Mouse (Mus musculus) brain, embryonic 14.5 days (tissue): ENCODE results near the gene Cbx5.

ENCODE experiments used
- CTCF ChIP-seq: fragments of 200-500 bp; IDR thresholded peaks from 2 replicates; pipeline ENCODE4 v1.5.1; 2012; ENCODE audit warnings: inconsistent platforms, mild to moderate bottlenecking, moderate library complexity, borderline replicate concordance; ENCODE audit not compliant: insufficient read depth, insufficient read length; ENCODE audit errors: extremely low read depth
- POLR2A ChIP-seq: fragments of 200-500 bp; IDR thresholded peaks from 2 replicates; pipeline ENCODE4 v1.6.1; 2012; ENCODE audit warnings: mild to moderate bottlenecking, inconsistent platforms, borderline replicate concordance; ENCODE audit not compliant: poor library complexity, insufficient read depth, insufficient read length, severe bottlenecking; ENCODE audit errors: extremely low read depth

GRCm38 (mm10) chr15:103165924-103166323 lies 73.7 kb downstream of the Cbx5 start:
- TF ChIP-seq CTCF (no peak), POLR2A (no peak)
